Mouse (Mus musculus) layer of hippocampus, adult 2 months (tissue): ENCODE measurements around the gene Dcaf5. TPM values are rescaled to one million over a fixed set of nuclear protein-coding genes. Genes with fewer than 3 reads are reported as not detected.
A peak's percentile ranks its signal among the peaks of the same experiment; 100 is the strongest.

ENCODE experiments used
- DNase-seq, 2 experiments: peaks; one replicate each; pipeline ENCODE4 v3.0.0; 2022; ENCODE audit warnings: low spot score in 2 of 2
- H3K27ac ChIP-seq: fragments of 200-600 bp; 2 replicates; pipeline ENCODE4 v1.8.1; 2022
- H3K4me3 ChIP-seq: fragments of 200-600 bp; 2 replicates; pipeline ENCODE4 v1.8.1; 2022; ENCODE audit warnings: mild to moderate bottlenecking
- CTCF ChIP-seq: fragments of 200-600 bp; conservative IDR thresholded peaks from 2 replicates; pipeline ENCODE4 v1.8.1; 2022; ENCODE audit warnings: antibody characterized with exemption, mild to moderate bottlenecking, moderate library complexity
- total RNA-seq, 2 experiments: library from RNA; stranded (reverse); gene quantifications; 2 replicates each; pipeline ENCODE4 v1.2.3; 2021

The Dcaf5 gene
- total RNA-seq, 2 experiments from 2014 or later, result 74.7 to 75.4 TPM

DNA sequence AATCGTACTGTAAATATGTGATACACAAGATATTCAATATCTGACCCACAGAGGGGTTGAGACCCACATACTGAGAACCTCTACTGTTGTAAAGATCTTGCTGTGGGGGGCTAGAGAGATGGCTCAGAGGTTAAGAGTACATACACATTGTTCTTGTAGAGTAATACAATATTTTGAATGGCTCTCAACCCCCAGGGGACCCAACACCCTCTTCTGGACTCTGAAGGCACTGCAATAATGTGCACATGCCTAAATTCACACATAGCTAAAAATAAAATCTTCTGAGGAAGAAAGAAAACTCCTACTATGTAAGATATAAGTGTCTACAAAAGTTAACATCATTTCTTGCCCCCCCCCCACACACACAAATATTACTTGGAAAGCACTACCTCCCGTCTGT lies 4.6 kb upstream of the Dcaf5 start:
- Histone ChIP-seq H3K4me3 (no peak overlapping the region), H3K27ac (no peak overlapping the region)
- TF ChIP-seq CTCF, result peak; percentile 69
- DNase-seq, result no peak

- no peak for TF ChIP-seq CTCF
- no peak for DNase-seq
- Histone ChIP-seq H3K27ac (peak overlapping the region; percentile 97), H3K4me3 (peak overlapping the region; percentile 90)
Measured at GRCm38 (mm10) chr12:80437051-80437675, 762 bp upstream of the Dcaf5 start.

- Histone ChIP-seq H3K4me3 (peak overlapping the region; percentile 90), H3K27ac (peak overlapping the region; percentile 97)
- no peak for TF ChIP-seq CTCF
- DNase-seq, result no peak
Measured at GRCm38 (mm10) chr12:80435887-80436286, 514 bp downstream of the Dcaf5 start.

DNA sequence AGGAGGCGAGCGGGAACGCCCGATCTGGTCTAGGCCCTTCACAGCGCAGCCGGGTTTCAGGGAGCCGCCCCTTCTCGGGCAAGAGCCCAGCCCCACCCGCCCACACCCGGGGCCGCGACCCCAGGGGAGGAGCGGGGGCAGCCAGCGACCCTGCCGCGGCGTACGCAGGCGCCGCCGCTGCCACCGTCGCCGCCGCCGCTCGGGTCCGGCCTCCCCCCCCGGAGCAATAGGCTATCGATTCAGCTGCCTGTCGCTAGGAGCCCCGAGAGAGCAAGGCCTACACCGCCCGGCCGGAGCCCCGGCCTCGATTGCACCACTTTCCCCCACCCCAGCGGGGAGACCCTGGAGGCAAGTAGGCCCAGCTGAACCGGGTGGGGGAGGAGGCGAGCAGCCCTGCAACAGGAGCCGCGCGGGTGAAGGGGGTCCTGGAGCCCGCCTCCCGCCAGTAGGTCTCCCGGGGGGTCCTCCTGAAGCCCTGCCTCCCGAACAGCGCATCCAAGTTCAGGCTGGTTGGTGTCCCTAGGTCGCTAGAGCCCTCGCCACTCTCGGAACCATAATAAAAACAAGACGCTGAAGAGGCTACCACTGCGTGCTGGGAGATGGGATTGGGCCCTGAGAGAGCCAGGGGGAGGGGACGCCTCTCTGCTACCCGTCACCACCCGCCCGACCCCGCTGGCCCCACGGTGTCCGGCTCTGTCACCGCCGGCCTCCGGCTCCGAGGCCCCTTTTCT lies 1.3 kb downstream of the Dcaf5 start:
- Histone ChIP-seq H3K27ac (peak overlapping the region; percentile 97), H3K4me3 (peak overlapping the region; percentile 90)
- peak; percentile 59 to 74 for DNase-seq
- peak; percentile 53 for TF ChIP-seq CTCF

GRCm38 (mm10) chr12:80434601-80434960 lies 1.8 kb downstream of the Dcaf5 start:
- no peak for DNase-seq
- peak overlapping the region; percentile 97 for H3K27ac ChIP-seq

GRCm38 (mm10) chr12:80433266-80433665 lies 3.1 kb downstream of the Dcaf5 start:
- no peak for DNase-seq

More at GRCm38 (mm10) chr12:80434601-80434960, 1.8 kb downstream of the Dcaf5 start:
- no peak for TF ChIP-seq CTCF
- peak overlapping the region; percentile 90 for H3K4me3 ChIP-seq

DNA sequence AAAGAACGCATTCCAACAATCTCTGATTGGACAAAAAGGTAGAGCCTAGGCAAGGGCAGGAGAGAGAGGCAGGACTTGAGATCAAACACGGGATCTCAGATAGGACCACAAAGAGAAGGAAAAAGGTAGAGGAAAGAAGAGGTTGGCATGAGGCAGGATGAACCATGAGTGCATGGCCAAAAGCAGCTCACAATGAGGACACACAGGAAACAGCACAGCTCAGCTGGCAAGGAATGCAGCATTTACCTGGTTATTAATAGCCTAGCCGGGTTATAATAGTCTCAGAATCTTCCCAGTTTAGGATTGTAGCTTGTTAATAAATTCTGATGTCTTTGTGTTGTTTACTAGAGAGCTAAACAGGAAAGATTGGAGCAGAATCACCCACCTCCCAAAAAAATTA lies 8.7 kb downstream of the Dcaf5 start:
- H3K4me3 ChIP-seq, result no peak overlapping the region
- H3K27ac ChIP-seq, result no peak overlapping the region
- no peak for TF ChIP-seq CTCF
- DNase-seq, result no peak

More at GRCm38 (mm10) chr12:80433266-80433665, 3.1 kb downstream of the Dcaf5 start:
- TF ChIP-seq CTCF, result no peak
- Histone ChIP-seq H3K4me3 (no peak overlapping the region; the same call in 1 of the 2 replicates), H3K27ac (peak overlapping the region; percentile 32; the same call in 1 of the 2 replicates)

GRCm38 (mm10) chr12:80415100-80415499 lies 21.3 kb downstream of the Dcaf5 start:
- H3K4me3 ChIP-seq, result no peak overlapping the region
- no peak overlapping the region for H3K27ac ChIP-seq
- DNase-seq, result no peak
- TF ChIP-seq CTCF, result no peak

DNA sequence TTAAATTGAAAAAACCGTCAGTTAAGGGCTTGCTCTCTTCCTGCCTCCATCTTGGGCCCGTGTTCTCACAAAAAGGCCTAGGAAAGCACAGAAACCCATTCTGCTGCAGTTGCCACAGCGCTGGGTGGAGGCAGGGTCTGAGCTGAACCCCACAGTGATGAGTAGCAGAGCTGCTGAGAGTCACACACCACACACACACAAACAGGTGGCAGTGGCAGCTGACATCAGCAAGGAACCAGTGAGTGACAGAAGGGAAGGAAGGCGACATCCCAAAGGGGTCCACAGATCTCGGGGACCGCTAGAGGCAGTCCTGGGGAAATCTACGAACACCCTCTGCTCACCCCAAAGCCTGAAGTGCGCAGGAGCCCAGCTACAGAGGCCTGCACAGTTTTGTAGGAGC lies 25.5 kb downstream of the Dcaf5 start:
- Histone ChIP-seq H3K4me3 (no peak overlapping the region), H3K27ac (peak overlapping the region; percentile 64; the same call in 1 of the 2 replicates)
- DNase-seq, result no peak
- TF ChIP-seq CTCF, result no peak

DNA sequence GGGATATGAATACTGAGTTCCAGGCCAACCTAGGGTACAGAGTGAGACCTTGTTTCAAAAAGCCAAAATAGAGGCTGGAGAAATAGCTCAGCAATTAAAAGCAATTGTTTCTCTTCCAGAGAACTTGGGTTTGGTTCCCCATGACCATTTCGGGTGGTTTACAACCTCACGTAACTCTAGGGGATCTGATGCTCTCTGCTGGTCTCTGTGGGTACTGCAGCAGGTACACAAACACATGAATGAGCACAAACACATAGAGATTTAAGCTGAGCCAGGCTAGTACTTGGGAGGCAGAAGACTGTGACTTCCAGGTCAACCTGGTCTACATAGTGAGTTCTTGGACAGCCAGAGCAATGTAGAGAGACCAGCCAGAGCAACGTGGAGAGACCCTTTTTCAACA lies 28.6 kb downstream of the Dcaf5 start:
- peak in 1 of 2 experiments; percentile 36 for DNase-seq

GRCm38 (mm10) chr12:80406650-80407049 lies 29.8 kb downstream of the Dcaf5 start:
- TF ChIP-seq CTCF, result peak; percentile 82
- H3K4me3 ChIP-seq, result no peak overlapping the region
- DNase-seq, result no peak
- H3K27ac ChIP-seq, result no peak overlapping the region

More for the DNA sequence above, 28.6 kb downstream of the Dcaf5 start:
- H3K4me3 ChIP-seq, result no peak overlapping the region
- H3K27ac ChIP-seq, result no peak overlapping the region
- TF ChIP-seq CTCF, result peak; percentile 74

GRCm38 (mm10) chr12:80404139-80404538 lies 32.3 kb downstream of the Dcaf5 start:
- Histone ChIP-seq H3K27ac (no peak overlapping the region), H3K4me3 (no peak overlapping the region)
- TF ChIP-seq CTCF, result no peak
- DNase-seq, result no peak

DNA sequence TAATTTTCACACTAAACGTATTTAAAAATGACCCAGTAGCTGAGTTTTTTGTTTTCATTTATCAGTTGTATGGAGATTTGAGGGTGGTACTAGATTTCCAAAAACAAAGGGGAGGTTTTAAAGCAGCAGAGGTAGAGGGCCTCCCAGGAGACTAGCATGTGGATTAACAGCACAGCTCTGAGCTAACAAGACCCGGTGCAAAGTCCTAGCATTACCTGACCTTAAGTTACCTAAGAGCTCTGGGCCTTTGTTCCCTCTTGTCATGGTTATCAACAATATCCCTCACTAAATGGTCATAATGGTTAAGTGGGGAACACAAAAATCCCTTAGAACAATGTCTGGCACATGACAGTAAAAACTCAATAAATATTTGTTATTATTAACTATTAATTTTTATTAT lies 37.3 kb downstream of the Dcaf5 start:
- no peak for TF ChIP-seq CTCF

GRCm38 (mm10) chr12:80396397-80396796 lies 40.0 kb downstream of the Dcaf5 start:
- DNase-seq, result no peak
- H3K4me3 ChIP-seq, result no peak overlapping the region
- TF ChIP-seq CTCF, result no peak
- H3K27ac ChIP-seq, result peak overlapping the region; percentile 64

More for the DNA sequence above, 37.3 kb downstream of the Dcaf5 start:
- no peak for DNase-seq
- no peak overlapping the region for H3K27ac ChIP-seq
- H3K4me3 ChIP-seq, result no peak overlapping the region
